Mouse (Mus musculus): Measurements from ENCODE around the gene Uba2. TPM values are rescaled to one million over a fixed set of nuclear protein-coding genes. Genes with fewer than 3 reads are reported as not detected.

Uba2 gene
- polyA plus RNA-seq, 1 experiment from 2014 or later = 270 TPM

GRCm38 (mm10) chr7:34200829-34201228, 31.4 kb upstream of the Uba2 start:
- no peaks in the 10 kb centered on the region for H3K9me3 ChIP-seq (ENCODE audit: control insufficient read depth, low read length)

DNA sequence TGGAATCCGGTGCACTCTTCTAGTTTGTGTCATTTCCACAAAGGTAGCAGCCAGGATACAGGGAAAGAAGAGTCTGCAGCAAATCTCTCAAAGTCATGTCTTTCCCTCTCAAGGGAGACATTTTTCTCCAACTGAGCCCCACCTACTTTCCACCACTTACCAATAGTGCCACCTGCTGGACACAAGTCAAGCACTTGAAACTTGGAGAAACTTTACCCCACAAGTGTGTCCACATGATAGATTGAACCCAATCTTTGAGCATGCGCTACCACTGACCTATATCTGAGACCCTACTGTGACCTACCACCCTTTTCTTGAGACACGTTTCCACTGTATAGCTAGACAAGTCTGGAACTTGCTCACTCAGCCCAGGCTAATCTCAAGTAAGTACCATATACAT, 28.9 kb upstream of the Uba2 start:
- Histone ChIP-seq H3K4me3 (ENCODE audit: low read depth, low read length) (no peak overlapping the region), H3K27me3 (ENCODE audit: control insufficient read depth, insufficient read depth, low read length) (no peaks in the 10 kb centered on the region), H3K9me3 (ENCODE audit: control insufficient read depth, low read length) (no peaks in the 10 kb centered on the region), H3K27ac (ENCODE audit: low read depth, low read length) (no peak overlapping the region), H3K4me1 (replicated peaks; ENCODE audit: control insufficient read depth, insufficient read depth, low read length) (no peaks in the 10 kb centered on the region; the same call in 1 of the 2 replicates), H3K4me2 (ENCODE audit: low read depth, low read length, severe bottlenecking) (no peak overlapping the region), H3K9ac (ENCODE audit: low read length) (no peak overlapping the region), H3K36me3 (ENCODE audit: control insufficient read depth, insufficient read depth, low read length) (peaks cover 17% of the 10 kb centered on the region; the same call in 1 of the 2 replicates)
- DNase-seq (ENCODE audit: low spot score) (no peak), ATAC-seq (replicated peaks; ENCODE audit: low FRiP score) (no peak)
- WGBS = 48% methylated on average over 3 of the region's 3 CpGs

More at GRCm38 (mm10) chr7:34200829-34201228, 31.4 kb upstream of the Uba2 start:
- Histone ChIP-seq H3K36me3 (ENCODE audit: control insufficient read depth, insufficient read depth, low read length) (peaks cover 30% of the 10 kb centered on the region), H3K4me1 (replicated peaks; ENCODE audit: control insufficient read depth, insufficient read depth, low read length) (no peaks in the 10 kb centered on the region; the same call in 1 of the 2 replicates), H3K27me3 (ENCODE audit: control insufficient read depth, insufficient read depth, low read length) (no peaks in the 10 kb centered on the region), H3K9ac (ENCODE audit: low read length) (no peak overlapping the region), H3K27ac (ENCODE audit: low read depth, low read length) (no peak overlapping the region), H3K4me2 (ENCODE audit: low read depth, low read length, severe bottlenecking) (no peak overlapping the region), H3K4me3 (ENCODE audit: low read depth, low read length) (no peak overlapping the region)
- DNase-seq (ENCODE audit: low spot score) (no peak), ATAC-seq (replicated peaks; ENCODE audit: low FRiP score) (no peak)
- WGBS = 99% methylated on average over 2 of the region's 2 CpGs

GRCm38 (mm10) chr7:34196132-34197128, 27.0 kb upstream of the Uba2 start, which contains the start of gene Pdcd2l:
Gene Pdcd2l, minus strand, starts transcription at chr7:34196661.
- Histone ChIP-seq H3K9me3 (ENCODE audit: control insufficient read depth, low read length) (no peaks in the 10 kb centered on the region), H3K4me2 (ENCODE audit: low read depth, low read length, severe bottlenecking) (peak within 1 kb of the TSS; percentile 56), H3K4me1 (replicated peaks; ENCODE audit: control insufficient read depth, insufficient read depth, low read length) (no peaks in the 10 kb centered on the region; the same call in 1 of the 2 replicates), H3K36me3 (ENCODE audit: control insufficient read depth, insufficient read depth, low read length) (peaks cover 10% of the 10 kb centered on the region; the same call in 1 of the 2 replicates), H3K4me3 (ENCODE audit: low read depth, low read length) (peak within 1 kb of the TSS; percentile 97), H3K27me3 (ENCODE audit: control insufficient read depth, insufficient read depth, low read length) (no peaks in the 10 kb centered on the region), H3K9ac (ENCODE audit: low read length) (peak within 1 kb of the TSS; percentile 88), H3K27ac (ENCODE audit: low read depth, low read length) (no peak within 1 kb of the TSS)
- WGBS = 4% methylated on average over 70 of the region's 70 CpGs
- ATAC-seq (replicated peaks; ENCODE audit: low FRiP score) (peak; percentile 96), DNase-seq (ENCODE audit: low spot score) (peak; percentile 95)

GRCm38 (mm10) chr7:34195632-34196031, 26.2 kb upstream of the Uba2 start:
- peak overlapping the region; percentile 97 for H3K4me3 ChIP-seq (ENCODE audit: low read depth, low read length)
- H3K9ac ChIP-seq (ENCODE audit: low read length) = peak overlapping the region; percentile 88
- DNase-seq (ENCODE audit: low spot score) (no peak), ATAC-seq (replicated peaks; ENCODE audit: low FRiP score) (no peak; the same call in 1 of the 2 replicates)
- H3K27ac ChIP-seq (ENCODE audit: low read depth, low read length) = no peak overlapping the region
- H3K4me2 ChIP-seq (ENCODE audit: low read depth, low read length, severe bottlenecking) = peak overlapping the region; percentile 56
- 54% methylated on average over 3 of the region's 3 CpGs for WGBS
- peaks cover 4% of the 10 kb centered on the region; the same call in 1 of the 2 replicates for H3K36me3 ChIP-seq (ENCODE audit: control insufficient read depth, insufficient read depth, low read length)
- H3K9me3 ChIP-seq (ENCODE audit: control insufficient read depth, low read length) = no peaks in the 10 kb centered on the region
- no peaks in the 10 kb centered on the region for H3K27me3 ChIP-seq (ENCODE audit: control insufficient read depth, insufficient read depth, low read length)
- H3K4me1 ChIP-seq (replicated peaks; ENCODE audit: control insufficient read depth, insufficient read depth, low read length) = no peaks in the 10 kb centered on the region; the same call in 1 of the 2 replicates

GRCm38 (mm10) chr7:34192825-34193224, 23.4 kb upstream of the Uba2 start:
- H3K4me1 ChIP-seq (replicated peaks; ENCODE audit: control insufficient read depth, insufficient read depth, low read length) = no peaks in the 10 kb centered on the region; the same call in 1 of the 2 replicates
- H3K4me3 ChIP-seq (ENCODE audit: low read depth, low read length) = no peak overlapping the region
- peaks cover 4% of the 10 kb centered on the region; the same call in 1 of the 2 replicates for H3K36me3 ChIP-seq (ENCODE audit: control insufficient read depth, insufficient read depth, low read length)
- DNase-seq (ENCODE audit: low spot score) (no peak), ATAC-seq (replicated peaks; ENCODE audit: low FRiP score) (no peak)
- 93% methylated on average over 6 of the region's 6 CpGs for WGBS
- no peaks in the 10 kb centered on the region for H3K27me3 ChIP-seq (ENCODE audit: control insufficient read depth, insufficient read depth, low read length)
- H3K4me2 ChIP-seq (ENCODE audit: low read depth, low read length, severe bottlenecking) = no peak overlapping the region
- H3K9ac ChIP-seq (ENCODE audit: low read length) = no peak overlapping the region
- no peaks in the 10 kb centered on the region for H3K9me3 ChIP-seq (ENCODE audit: control insufficient read depth, low read length)
- H3K27ac ChIP-seq (ENCODE audit: low read depth, low read length) = no peak overlapping the region

- no peaks in the 10 kb centered on the region for H3K9me3 ChIP-seq (ENCODE audit: control insufficient read depth, low read length)
- ATAC-seq (replicated peaks; ENCODE audit: low FRiP score) = no peak
- H3K27ac ChIP-seq (ENCODE audit: low read depth, low read length) = no peak overlapping the region
- H3K4me2 ChIP-seq (ENCODE audit: low read depth, low read length, severe bottlenecking) = no peak overlapping the region
- H3K4me1 ChIP-seq (replicated peaks; ENCODE audit: control insufficient read depth, insufficient read depth, low read length) = no peaks in the 10 kb centered on the region
- H3K36me3 ChIP-seq (ENCODE audit: control insufficient read depth, insufficient read depth, low read length) = peaks cover 9% of the 10 kb centered on the region; the same call in 1 of the 2 replicates
- no peaks in the 10 kb centered on the region for H3K27me3 ChIP-seq (ENCODE audit: control insufficient read depth, insufficient read depth, low read length)
- DNase-seq (ENCODE audit: low spot score) = no peak
- no peak overlapping the region for H3K9ac ChIP-seq (ENCODE audit: low read length)
- H3K4me3 ChIP-seq (ENCODE audit: low read depth, low read length) = no peak overlapping the region
- WGBS = 92% methylated on average over 12 of the region's 12 CpGs
These were observed 20.1 kb upstream of the Uba2 start for GRCm38 (mm10) chr7:34189376-34189989.

- H3K4me3 ChIP-seq (ENCODE audit: low read depth, low read length) = no peak overlapping the region
- ATAC-seq (replicated peaks; ENCODE audit: low FRiP score) (no peak), DNase-seq (ENCODE audit: low spot score) (no peak)
- WGBS = 78% methylated on average over 3 of the region's 3 CpGs
- H3K27ac ChIP-seq (ENCODE audit: low read depth, low read length) = no peak overlapping the region
- no peak overlapping the region for H3K9ac ChIP-seq (ENCODE audit: low read length)
- no peaks in the 10 kb centered on the region for H3K9me3 ChIP-seq (ENCODE audit: control insufficient read depth, low read length)
- H3K4me2 ChIP-seq (ENCODE audit: low read depth, low read length, severe bottlenecking) = no peak overlapping the region
- no peaks in the 10 kb centered on the region for H3K27me3 ChIP-seq (ENCODE audit: control insufficient read depth, insufficient read depth, low read length)
- H3K36me3 ChIP-seq (ENCODE audit: control insufficient read depth, insufficient read depth, low read length) = peaks cover 5% of the 10 kb centered on the region; the same call in 1 of the 2 replicates
- H3K4me1 ChIP-seq (replicated peaks; ENCODE audit: control insufficient read depth, insufficient read depth, low read length) = no peaks in the 10 kb centered on the region
These were observed 14.4 kb upstream of the Uba2 start for GRCm38 (mm10) chr7:34183794-34184193.

GRCm38 (mm10) chr7:34183356-34183755, 14.0 kb upstream of the Uba2 start:
- ATAC-seq (replicated peaks; ENCODE audit: low FRiP score) (no peak), DNase-seq (ENCODE audit: low spot score) (no peak)
- no peak overlapping the region for H3K4me2 ChIP-seq (ENCODE audit: low read depth, low read length, severe bottlenecking)
- H3K9me3 ChIP-seq (ENCODE audit: control insufficient read depth, low read length) = no peaks in the 10 kb centered on the region
- no peaks in the 10 kb centered on the region for H3K4me1 ChIP-seq (replicated peaks; ENCODE audit: control insufficient read depth, insufficient read depth, low read length)
- H3K36me3 ChIP-seq (ENCODE audit: control insufficient read depth, insufficient read depth, low read length) = peaks cover 5% of the 10 kb centered on the region; the same call in 1 of the 2 replicates
- H3K4me3 ChIP-seq (ENCODE audit: low read depth, low read length) = no peak overlapping the region
- no peak overlapping the region for H3K27ac ChIP-seq (ENCODE audit: low read depth, low read length)
- H3K27me3 ChIP-seq (ENCODE audit: control insufficient read depth, insufficient read depth, low read length) = no peaks in the 10 kb centered on the region
- 93% methylated on average over 13 of the region's 13 CpGs for WGBS
- no peak overlapping the region for H3K9ac ChIP-seq (ENCODE audit: low read length)
